Mouse (Mus musculus) ZHBTc4 (cell line): ENCODE measurements at regions not wholly inside any gene's neighbourhood (a gene's known extent, or its start where the extent isn't known, plus 50 kb on each side); places are given as distances from the start of the nearest gene placed in this dataset.

ENCODE experiments used
- DNase-seq: peaks from one replicate; pipeline ENCODE4 v3.0.0-alpha.2; 2011; ENCODE audit warnings: low read depth, low spot score

- peak; percentile 58 for DNase-seq
Observed at GRCm38 (mm10) chr17:93067850-93068249, 131.0 kb upstream of the Adcyap1 start.

GRCm38 (mm10) chr17:93068489-93068888 lies 130.3 kb upstream of the Adcyap1 start:
- no peak for DNase-seq

GRCm38 (mm10) chr17:93084048-93084447 lies 114.8 kb upstream of the Adcyap1 start:
- DNase-seq = no peak

GRCm38 (mm10) chr17:93104516-93104915 lies 94.3 kb upstream of the Adcyap1 start:
- no peak for DNase-seq

- peak; percentile 21 for DNase-seq
Observed at GRCm38 (mm10) chr17:93140003-93140402, 58.8 kb upstream of the Adcyap1 start.

- peak; percentile 57 for DNase-seq
Observed at GRCm38 (mm10) chr17:93141125-93141524, 57.7 kb upstream of the Adcyap1 start.
